Mouse (Mus musculus): Measurements from ENCODE around the gene Amz1. TPM values are rescaled to one million over a fixed set of nuclear protein-coding genes. Genes with fewer than 3 reads are reported as not detected.

The Amz1 gene
- polyA plus RNA-seq, 1 experiment = 17.0 TPM

DNA sequence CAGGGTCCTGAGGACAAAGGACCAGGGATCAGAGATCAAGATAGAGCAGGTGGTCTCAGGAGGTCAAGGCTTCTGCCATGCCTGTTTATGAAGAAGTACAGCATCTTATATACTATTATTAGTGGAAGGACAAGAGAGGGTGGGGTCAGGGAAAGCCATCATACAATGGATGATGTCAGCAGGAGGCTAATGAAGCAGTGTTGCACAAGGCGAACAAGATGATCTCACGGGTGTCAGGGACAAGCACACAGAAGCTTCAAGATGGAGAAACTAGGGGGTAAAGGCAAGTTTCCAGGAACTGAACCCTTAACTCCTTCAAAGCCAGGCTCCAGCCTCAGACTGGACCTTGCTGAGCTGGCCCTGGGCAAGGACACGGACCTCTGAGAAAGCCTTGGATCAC is 1.8 kb upstream of the Amz1 start:
- no peak for DNase-seq (ENCODE audit: extremely low spot score in 1 of 2, low spot score in 1 of 2)

DNA sequence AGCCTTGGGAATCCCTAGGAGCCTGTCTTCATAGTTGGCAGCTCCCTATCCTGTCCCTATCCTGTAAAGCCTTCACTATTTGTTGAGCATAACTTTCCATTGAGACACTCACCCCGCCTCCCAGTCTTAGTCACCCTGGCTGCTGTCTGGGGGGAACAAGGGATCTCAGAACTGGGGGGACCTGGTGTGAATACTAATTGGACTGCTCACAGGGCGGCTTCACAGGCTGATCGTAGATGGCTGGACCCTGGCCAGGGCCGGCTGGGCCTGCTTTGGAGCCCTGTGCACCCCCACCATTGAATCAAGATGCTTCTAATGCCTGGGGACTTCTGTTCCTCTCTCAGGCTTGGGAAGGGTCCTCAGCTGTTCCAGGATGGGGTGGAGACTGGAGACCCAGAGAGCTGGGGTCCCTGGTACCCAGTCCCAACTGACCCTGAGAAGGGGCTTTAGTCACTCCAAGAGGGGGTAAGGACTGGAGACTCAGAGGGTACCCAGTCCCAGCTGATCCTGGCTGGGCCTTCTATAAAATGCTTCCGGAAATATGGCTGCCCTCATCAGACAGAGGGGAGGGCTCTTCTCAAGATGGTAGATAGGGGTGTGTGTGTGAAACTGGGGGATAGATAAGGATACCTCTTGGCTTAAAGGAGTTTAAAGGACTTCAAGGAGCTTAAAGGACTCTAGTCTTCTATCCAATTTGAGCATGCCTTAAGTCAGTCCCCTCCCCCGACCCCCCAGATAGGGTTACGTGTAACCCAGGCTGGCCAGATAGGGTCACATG is 2.3 kb downstream of the Amz1 start:
- DNase-seq (ENCODE audit: extremely low spot score in 1 of 2, low spot score in 1 of 2) = peak in 1 of 2 experiments; percentile 45

- no peak for DNase-seq (ENCODE audit: extremely low spot score in 1 of 2, low spot score in 1 of 2)
Observed at GRCm38 (mm10) chr5:140726946-140727740, 3.2 kb downstream of the Amz1 start.

GRCm38 (mm10) chr5:140731040-140731797 is 7.3 kb downstream of the Amz1 start:
- DNase-seq (ENCODE audit: extremely low spot score in 1 of 2, low spot score in 1 of 2) = no peak

GRCm38 (mm10) chr5:140732195-140732594 is 8.3 kb downstream of the Amz1 start:
- DNase-seq (ENCODE audit: extremely low spot score in 1 of 2, low spot score in 1 of 2) = no peak

DNA sequence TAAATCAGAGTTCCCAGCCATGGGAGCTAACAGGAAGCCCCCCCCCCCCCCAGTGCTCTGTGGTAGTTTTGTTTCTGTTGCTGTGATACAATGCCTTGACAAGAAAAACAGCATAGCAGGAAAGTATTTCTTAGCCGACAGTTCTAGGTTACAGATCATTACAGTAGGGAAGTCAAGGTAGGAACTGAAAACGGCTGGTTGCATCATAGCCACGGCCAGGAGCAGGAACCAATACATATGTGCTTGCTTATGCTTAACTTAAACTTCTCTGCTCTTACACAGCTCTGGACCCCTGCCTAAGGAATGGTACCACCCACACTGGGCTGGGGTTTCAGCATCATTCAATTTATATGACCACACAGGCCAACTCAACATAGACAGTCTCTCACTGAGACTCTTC is 9.4 kb downstream of the Amz1 start:
- no peak for DNase-seq (ENCODE audit: extremely low spot score in 1 of 2, low spot score in 1 of 2)

- peak in 1 of 2 experiments; percentile 53 for DNase-seq (ENCODE audit: extremely low spot score in 1 of 2, low spot score in 1 of 2)
Observed at GRCm38 (mm10) chr5:140735297-140735696, 11.4 kb downstream of the Amz1 start.

DNA sequence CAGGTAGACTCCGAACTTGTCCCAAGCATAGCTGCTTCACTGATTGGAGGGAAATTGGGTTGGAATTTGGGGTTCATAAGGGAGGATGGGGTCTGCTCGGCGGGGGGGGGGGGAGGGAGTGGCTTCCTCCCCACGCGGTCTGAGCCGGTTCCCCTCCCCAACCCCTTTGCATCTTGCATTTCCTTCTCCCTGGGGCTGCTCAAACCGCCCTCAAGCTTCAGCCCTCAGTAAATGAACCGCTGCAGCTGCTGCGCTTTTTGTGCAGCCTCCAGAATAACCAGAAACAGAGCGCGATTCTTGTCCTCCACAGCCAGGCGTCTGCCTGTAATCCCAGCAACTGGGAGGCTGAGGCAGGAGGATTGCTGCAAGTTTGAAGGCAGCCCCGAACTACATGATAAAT is 12.2 kb downstream of the Amz1 start:
- DNase-seq (ENCODE audit: extremely low spot score in 1 of 2, low spot score in 1 of 2) = no peak

DNA sequence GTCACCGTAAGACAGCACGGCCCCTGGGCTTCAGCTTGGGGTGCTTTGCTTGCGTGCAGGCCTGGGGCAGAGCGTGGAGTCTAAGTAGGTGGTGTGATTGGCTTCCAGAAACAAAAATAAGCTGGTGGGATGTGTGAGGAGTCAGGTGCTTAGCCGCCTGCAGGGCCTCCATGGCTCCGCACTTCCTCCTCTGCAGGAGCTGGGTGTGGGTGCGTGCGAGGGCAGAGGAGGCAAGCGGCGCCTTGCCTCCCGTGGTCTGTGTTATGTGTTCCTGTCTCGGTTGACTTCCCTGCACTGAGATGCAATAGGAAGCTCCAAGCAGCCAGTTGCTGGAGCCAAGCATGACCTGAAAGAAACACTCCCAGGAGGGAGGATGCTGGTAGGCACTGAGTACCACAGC is 15.9 kb downstream of the Amz1 start:
- peak in 1 of 2 experiments; percentile 60 for DNase-seq (ENCODE audit: extremely low spot score in 1 of 2, low spot score in 1 of 2)

- no peak for DNase-seq (ENCODE audit: extremely low spot score in 1 of 2, low spot score in 1 of 2)
Observed at GRCm38 (mm10) chr5:140741040-140741439, 17.1 kb downstream of the Amz1 start.

DNA sequence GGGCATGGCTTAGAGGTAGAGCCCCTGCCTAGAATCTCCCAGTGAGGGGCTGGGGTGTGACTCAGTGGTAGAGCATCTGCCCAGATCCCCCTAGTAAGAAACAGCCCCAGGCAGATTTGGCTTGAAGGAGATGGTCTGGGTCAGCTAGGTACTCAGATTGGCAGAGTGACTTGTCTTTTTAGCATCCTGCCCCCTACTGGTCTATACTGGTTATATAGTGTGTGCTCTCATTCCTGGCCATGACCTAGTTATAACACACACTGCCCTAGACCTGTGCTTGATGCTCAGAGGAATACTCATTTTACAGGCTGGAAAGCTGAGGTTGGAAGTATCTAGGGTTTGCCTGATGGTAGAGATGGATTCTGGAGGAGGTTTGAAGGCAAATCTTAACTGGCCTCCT is 17.9 kb downstream of the Amz1 start:
- peak in 1 of 2 experiments; percentile 53 for DNase-seq (ENCODE audit: extremely low spot score in 1 of 2, low spot score in 1 of 2)

DNA sequence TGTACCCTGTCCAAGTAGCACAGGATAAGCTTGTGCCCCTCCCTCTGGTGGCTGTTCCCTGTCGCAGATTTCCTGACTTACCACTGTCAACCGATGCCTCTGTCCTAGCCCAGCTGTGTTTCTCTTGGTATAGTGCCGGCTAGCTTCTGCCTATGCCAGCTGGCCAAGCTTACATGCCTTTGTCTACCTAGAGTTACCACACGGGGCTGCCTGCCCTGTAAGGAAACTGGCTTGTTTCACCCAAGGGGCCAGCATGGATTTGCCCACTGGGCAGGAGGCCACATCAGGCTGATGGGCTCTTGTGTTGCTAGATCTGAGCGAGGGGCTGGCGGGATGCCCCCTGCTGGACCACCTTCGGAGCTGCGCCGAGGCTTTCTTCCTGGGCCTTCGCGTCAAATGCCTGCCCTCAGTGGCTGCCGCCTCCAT is 19.8 kb downstream of the Amz1 start:
- no peak for DNase-seq (ENCODE audit: extremely low spot score in 1 of 2, low spot score in 1 of 2)

DNA sequence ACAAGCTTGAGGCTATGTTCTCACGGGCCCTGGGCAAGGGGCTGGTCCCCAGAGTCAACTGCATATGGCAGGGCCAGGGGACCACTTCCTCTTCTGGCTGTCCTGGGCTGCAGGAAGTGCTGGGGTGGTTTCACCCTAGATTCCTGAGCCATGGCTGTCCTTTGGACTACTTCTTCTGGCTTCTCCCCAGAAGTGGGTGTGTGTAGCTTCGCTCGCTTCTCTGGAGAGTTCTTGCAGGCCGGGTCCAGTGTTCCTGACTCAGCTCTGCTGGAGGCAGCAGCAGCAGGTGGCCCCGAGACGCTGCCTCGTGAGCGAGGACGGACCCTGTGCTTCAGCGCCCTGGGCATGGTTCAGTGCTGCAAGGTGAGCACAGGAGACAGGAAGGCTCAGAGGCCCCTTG is 24.5 kb downstream of the Amz1 start:
- no peak for DNase-seq (ENCODE audit: extremely low spot score in 1 of 2, low spot score in 1 of 2)

GRCm38 (mm10) chr5:140749062-140749875 is 25.3 kb downstream of the Amz1 start:
- DNase-seq (ENCODE audit: extremely low spot score in 1 of 2, low spot score in 1 of 2) = peak in 1 of 2 experiments; percentile 80

DNA sequence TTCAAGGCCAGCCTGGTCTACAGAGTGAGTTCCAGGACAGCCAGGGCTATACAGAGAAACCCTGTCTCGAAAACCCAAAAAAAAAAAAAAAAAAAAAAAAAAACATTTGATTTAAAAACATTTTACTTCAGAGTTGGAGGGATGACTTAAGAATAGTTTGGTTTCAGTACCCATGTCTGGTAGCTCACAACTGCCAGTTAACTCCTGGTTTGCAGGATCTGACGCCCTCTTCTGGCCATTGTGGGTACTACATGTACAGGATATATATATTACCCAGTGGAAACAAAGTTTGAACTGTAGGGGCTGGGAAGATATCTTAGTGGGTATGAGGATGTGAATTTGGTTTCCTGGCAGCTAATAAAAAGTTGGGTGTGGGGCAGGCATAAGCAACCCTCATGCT is 27.0 kb downstream of the Amz1 start:
- DNase-seq (ENCODE audit: extremely low spot score in 1 of 2, low spot score in 1 of 2) = peak in 1 of 2 experiments; percentile 70

DNA sequence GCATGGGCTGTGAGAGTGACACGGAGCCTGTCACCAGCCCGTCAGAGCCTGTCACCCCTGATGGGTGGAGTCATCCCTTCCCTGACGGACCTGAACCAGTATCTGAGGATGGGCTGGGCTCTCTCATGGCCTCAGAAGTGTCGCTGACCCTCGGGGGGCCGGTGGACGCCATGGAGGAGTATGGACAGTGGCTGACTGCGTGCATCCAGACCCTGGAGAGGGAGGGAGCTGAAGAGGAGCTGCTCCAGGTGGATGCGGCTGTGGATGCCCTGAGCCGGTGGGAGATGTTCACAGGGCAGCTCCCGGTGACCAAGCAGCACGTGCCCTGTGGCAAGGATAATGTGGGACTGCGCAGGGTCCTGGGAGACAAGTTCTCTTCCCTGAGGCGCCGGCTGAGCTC is 28.1 kb downstream of the Amz1 start:
- DNase-seq (ENCODE audit: extremely low spot score in 1 of 2, low spot score in 1 of 2) = no peak

GRCm38 (mm10) chr5:140752639-140753038 is 28.7 kb downstream of the Amz1 start:
- DNase-seq (ENCODE audit: extremely low spot score in 1 of 2, low spot score in 1 of 2) = no peak

DNA sequence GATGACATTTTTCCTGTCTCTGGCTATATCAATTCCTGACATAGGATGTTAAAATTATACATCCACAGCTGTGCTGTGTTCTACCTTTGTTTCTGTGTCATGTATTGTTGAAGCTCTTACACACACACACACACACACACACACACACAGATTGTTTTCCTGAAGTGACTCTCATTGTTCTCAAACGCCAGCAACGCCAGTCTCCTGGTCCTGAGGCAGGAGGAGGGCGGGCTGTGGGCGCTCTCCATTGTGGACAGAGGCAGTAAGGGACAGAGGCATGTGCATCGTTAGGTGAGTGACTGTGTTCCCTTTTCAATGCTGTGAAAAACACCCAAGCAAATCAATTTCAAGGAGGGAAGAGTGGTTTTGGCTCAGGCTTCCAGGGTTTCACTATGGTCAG is 29.3 kb downstream of the Amz1 start:
- DNase-seq (ENCODE audit: extremely low spot score in 1 of 2, low spot score in 1 of 2) = no peak

GRCm38 (mm10) chr5:140758864-140759263 is 34.9 kb downstream of the Amz1 start:
- DNase-seq (ENCODE audit: extremely low spot score in 1 of 2, low spot score in 1 of 2) = no peak

DNA sequence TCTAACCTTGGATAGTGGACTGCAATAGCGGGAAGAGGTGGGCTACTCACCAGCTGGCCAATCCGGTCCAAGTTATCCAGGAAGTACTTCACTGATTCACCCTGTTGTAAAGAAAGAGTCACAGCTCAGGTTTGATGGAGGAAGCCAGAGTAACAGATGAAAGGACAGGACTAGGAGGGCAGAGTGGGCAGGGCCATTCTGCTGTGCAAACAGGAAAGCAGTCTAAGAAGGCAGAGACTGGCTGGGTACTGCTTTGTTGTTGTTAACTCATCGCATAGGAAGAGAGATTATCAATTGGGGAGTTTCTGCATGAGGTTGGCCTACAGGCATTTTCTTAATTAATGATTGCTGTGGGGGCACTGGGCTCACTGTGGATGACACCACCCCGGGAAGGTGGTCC is 38.6 kb downstream of the Amz1 start:
- DNase-seq (ENCODE audit: extremely low spot score in 1 of 2, low spot score in 1 of 2) = no peak

Data from frontal cortex, adult 2 months (tissue).